Mouse (Mus musculus): ENCODE results near the gene Rsu1. TPM values are rescaled to one million over a fixed set of nuclear protein-coding genes. Genes with fewer than 3 reads are reported as not detected.

The Rsu1 gene
- polyA plus RNA-seq, 1 experiment from 2014 or later: 172 TPM

GRCm38 (mm10) chr2:13129337-13129736 lies 141.9 kb downstream of the Rsu1 start:
- Histone ChIP-seq H3K4me3 (ENCODE audit: low read depth, low read length) (no peak overlapping the region), H3K27me3 (ENCODE audit: control insufficient read depth, insufficient read depth, low read length) (no peaks in the 10 kb centered on the region), H3K9me3 (ENCODE audit: control insufficient read depth, low read depth, low read length) (no peaks in the 10 kb centered on the region), H3K9ac (replicated peaks; ENCODE audit: low read depth, low read length) (no peak overlapping the region), H3K36me3 (ENCODE audit: control insufficient read depth, insufficient read depth, low read length) (no peaks in the 10 kb centered on the region), H3K27ac (ENCODE audit: low read length) (no peak overlapping the region), H3K4me2 (replicated peaks; ENCODE audit: low read depth, low read length) (no peak overlapping the region), H3K4me1 (ENCODE audit: control insufficient read depth, insufficient read depth, low read length) (no peaks in the 10 kb centered on the region)
- WGBS: 63% methylated on average over 10 of the region's 10 CpGs
- ATAC-seq (ENCODE audit: insufficient number of reproducible peaks, insufficient read depth, low FRiP score, low read depth): no peak

GRCm38 (mm10) chr2:13120461-13120860 lies 150.8 kb downstream of the Rsu1 start:
- H3K27ac ChIP-seq (ENCODE audit: low read length): no peak overlapping the region
- no peak overlapping the region for H3K9ac ChIP-seq (replicated peaks; ENCODE audit: low read depth, low read length)
- H3K4me1 ChIP-seq (ENCODE audit: control insufficient read depth, insufficient read depth, low read length): no peaks in the 10 kb centered on the region
- no peaks in the 10 kb centered on the region for H3K27me3 ChIP-seq (ENCODE audit: control insufficient read depth, insufficient read depth, low read length)
- H3K9me3 ChIP-seq (ENCODE audit: control insufficient read depth, low read depth, low read length): no peaks in the 10 kb centered on the region
- 85% methylated on average over 5 of the region's 5 CpGs for WGBS
- no peak for ATAC-seq (ENCODE audit: insufficient number of reproducible peaks, insufficient read depth, low FRiP score, low read depth)
- no peak overlapping the region for H3K4me3 ChIP-seq (ENCODE audit: low read depth, low read length)
- no peaks in the 10 kb centered on the region for H3K36me3 ChIP-seq (ENCODE audit: control insufficient read depth, insufficient read depth, low read length)
- H3K4me2 ChIP-seq (replicated peaks; ENCODE audit: low read depth, low read length): no peak overlapping the region

DNA sequence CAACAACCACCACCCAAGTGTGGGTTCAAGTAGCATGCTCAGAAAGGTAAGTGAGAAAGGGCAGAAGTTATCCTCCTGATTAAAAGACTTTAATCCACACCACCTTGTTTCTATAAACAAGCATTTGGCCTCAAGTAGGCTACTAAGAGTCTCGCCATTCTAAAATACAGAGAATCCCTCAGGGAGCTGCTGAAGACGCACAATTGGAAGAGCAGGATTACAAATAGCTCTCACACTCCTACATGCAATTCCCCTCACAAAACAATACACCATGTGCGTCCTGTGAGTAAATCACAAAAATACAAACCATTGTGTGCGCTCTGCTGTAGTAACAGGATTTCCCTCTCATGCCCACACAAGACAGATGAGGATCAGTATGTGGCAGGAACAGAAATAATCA lies 153.3 kb downstream of the Rsu1 start:
- Histone ChIP-seq H3K27ac (ENCODE audit: low read length) (no peak overlapping the region), H3K4me2 (replicated peaks; ENCODE audit: low read depth, low read length) (no peak overlapping the region), H3K27me3 (ENCODE audit: control insufficient read depth, insufficient read depth, low read length) (no peaks in the 10 kb centered on the region), H3K36me3 (ENCODE audit: control insufficient read depth, insufficient read depth, low read length) (no peaks in the 10 kb centered on the region), H3K9ac (replicated peaks; ENCODE audit: low read depth, low read length) (no peak overlapping the region), H3K9me3 (ENCODE audit: control insufficient read depth, low read depth, low read length) (no peaks in the 10 kb centered on the region), H3K4me1 (ENCODE audit: control insufficient read depth, insufficient read depth, low read length) (no peaks in the 10 kb centered on the region), H3K4me3 (ENCODE audit: low read depth, low read length) (no peak overlapping the region)
- no peak for ATAC-seq (ENCODE audit: insufficient number of reproducible peaks, insufficient read depth, low FRiP score, low read depth)
- 82% methylated on average over 4 of the region's 4 CpGs for WGBS

DNA sequence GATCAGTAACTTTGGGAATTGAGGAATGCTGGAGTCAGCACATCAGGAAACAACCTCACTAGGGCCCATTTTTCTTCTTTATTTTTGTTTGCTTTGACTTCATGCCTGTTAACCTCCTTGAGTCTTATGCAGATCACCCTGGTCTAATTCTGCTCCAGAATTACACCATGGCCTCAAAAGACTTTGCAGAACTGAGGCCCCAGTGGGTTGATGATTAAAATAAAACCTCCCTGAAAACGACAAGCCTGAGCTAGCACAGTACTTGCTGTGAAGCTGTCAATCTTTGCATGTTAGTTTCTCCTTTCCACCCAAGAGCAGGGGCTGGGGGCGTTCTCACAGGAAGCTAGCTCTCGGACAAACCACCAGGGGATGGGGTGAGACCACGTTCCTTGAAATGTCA lies 164.7 kb downstream of the Rsu1 start:
- H3K27me3 ChIP-seq (ENCODE audit: control insufficient read depth, insufficient read depth, low read length): no peaks in the 10 kb centered on the region
- no peak overlapping the region for H3K9ac ChIP-seq (replicated peaks; ENCODE audit: low read depth, low read length)
- no peak overlapping the region for H3K4me2 ChIP-seq (replicated peaks; ENCODE audit: low read depth, low read length)
- no peak overlapping the region for H3K27ac ChIP-seq (ENCODE audit: low read length)
- 15% methylated on average over 4 of the region's 4 CpGs for WGBS
- no peak overlapping the region for H3K4me3 ChIP-seq (ENCODE audit: low read depth, low read length)
- no peaks in the 10 kb centered on the region for H3K36me3 ChIP-seq (ENCODE audit: control insufficient read depth, insufficient read depth, low read length)
- no peaks in the 10 kb centered on the region for H3K4me1 ChIP-seq (ENCODE audit: control insufficient read depth, insufficient read depth, low read length)
- H3K9me3 ChIP-seq (ENCODE audit: control insufficient read depth, low read depth, low read length): no peaks in the 10 kb centered on the region
- ATAC-seq (ENCODE audit: insufficient number of reproducible peaks, insufficient read depth, low FRiP score, low read depth): no peak

DNA sequence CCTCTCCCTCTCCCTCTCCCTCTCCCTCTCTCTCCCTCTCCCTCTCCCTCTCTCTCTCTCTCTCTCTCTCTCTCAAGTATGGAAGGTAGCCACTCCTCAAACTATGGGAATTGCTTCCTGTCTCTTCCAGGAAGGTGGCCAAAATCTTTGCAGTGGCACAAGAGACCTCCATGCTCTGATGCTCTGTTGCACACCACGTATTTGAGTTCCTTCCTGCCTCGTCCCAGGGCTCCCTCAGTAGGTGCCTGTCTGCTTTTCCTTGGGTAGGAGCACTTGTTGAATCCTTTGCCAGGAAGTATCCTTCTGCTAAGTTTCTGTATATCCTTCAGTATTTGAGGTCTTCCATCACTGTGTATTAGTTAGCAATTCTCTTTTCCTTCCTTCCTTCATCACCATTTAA lies 166.8 kb downstream of the Rsu1 start:
- no peaks in the 10 kb centered on the region for H3K4me1 ChIP-seq (ENCODE audit: control insufficient read depth, insufficient read depth, low read length)
- H3K4me3 ChIP-seq (ENCODE audit: low read depth, low read length): no peak overlapping the region
- H3K9me3 ChIP-seq (ENCODE audit: control insufficient read depth, low read depth, low read length): no peaks in the 10 kb centered on the region
- ATAC-seq (ENCODE audit: insufficient number of reproducible peaks, insufficient read depth, low FRiP score, low read depth): no peak
- no peak overlapping the region for H3K4me2 ChIP-seq (replicated peaks; ENCODE audit: low read depth, low read length)
- no peaks in the 10 kb centered on the region for H3K36me3 ChIP-seq (ENCODE audit: control insufficient read depth, insufficient read depth, low read length)
- H3K9ac ChIP-seq (replicated peaks; ENCODE audit: low read depth, low read length): no peak overlapping the region
- WGBS: 51% methylated on average over 2 of the region's 2 CpGs
- no peak overlapping the region for H3K27ac ChIP-seq (ENCODE audit: low read length)
- no peaks in the 10 kb centered on the region for H3K27me3 ChIP-seq (ENCODE audit: control insufficient read depth, insufficient read depth, low read length)

DNA sequence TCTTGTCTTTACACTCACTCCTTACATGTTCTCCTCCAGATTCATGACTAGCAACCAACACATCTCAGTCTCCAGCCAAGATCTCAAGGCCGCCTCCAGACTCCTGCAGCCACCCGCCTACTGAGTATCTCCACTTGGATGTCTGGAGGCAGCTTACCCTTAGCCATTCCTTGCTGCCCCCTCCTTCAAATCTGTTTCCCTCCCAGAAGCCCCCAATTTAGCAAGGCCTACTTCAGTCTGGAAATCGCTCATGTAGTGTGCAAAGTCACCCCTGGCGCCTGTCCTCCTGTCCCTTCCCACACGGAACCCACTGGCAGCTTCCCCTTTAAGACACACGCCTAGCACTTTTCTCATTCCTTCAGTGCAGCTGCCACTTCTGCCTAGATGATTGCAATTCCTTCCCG lies 167.4 kb downstream of the Rsu1 start:
- 65% methylated on average over 7 of the region's 7 CpGs for WGBS
- ATAC-seq (ENCODE audit: insufficient number of reproducible peaks, insufficient read depth, low FRiP score, low read depth): no peak
- H3K9ac ChIP-seq (replicated peaks; ENCODE audit: low read depth, low read length): no peak overlapping the region
- no peaks in the 10 kb centered on the region for H3K4me1 ChIP-seq (ENCODE audit: control insufficient read depth, insufficient read depth, low read length)
- H3K9me3 ChIP-seq (ENCODE audit: control insufficient read depth, low read depth, low read length): no peaks in the 10 kb centered on the region
- H3K27me3 ChIP-seq (ENCODE audit: control insufficient read depth, insufficient read depth, low read length): no peaks in the 10 kb centered on the region
- H3K4me3 ChIP-seq (ENCODE audit: low read depth, low read length): no peak overlapping the region
- no peaks in the 10 kb centered on the region for H3K36me3 ChIP-seq (ENCODE audit: control insufficient read depth, insufficient read depth, low read length)
- no peak overlapping the region for H3K27ac ChIP-seq (ENCODE audit: low read length)
- H3K4me2 ChIP-seq (replicated peaks; ENCODE audit: low read depth, low read length): no peak overlapping the region

- no peaks in the 10 kb centered on the region for H3K27me3 ChIP-seq (ENCODE audit: control insufficient read depth, insufficient read depth, low read length)
- no peak overlapping the region for H3K9ac ChIP-seq (replicated peaks; ENCODE audit: low read depth, low read length)
- ATAC-seq (ENCODE audit: insufficient number of reproducible peaks, insufficient read depth, low FRiP score, low read depth): no peak
- no peaks in the 10 kb centered on the region for H3K4me1 ChIP-seq (ENCODE audit: control insufficient read depth, insufficient read depth, low read length)
- no peak overlapping the region for H3K4me2 ChIP-seq (replicated peaks; ENCODE audit: low read depth, low read length)
- no peaks in the 10 kb centered on the region for H3K9me3 ChIP-seq (ENCODE audit: control insufficient read depth, low read depth, low read length)
- no peak overlapping the region for H3K27ac ChIP-seq (ENCODE audit: low read length)
- 93% methylated on average over 5 of the region's 5 CpGs for WGBS
- H3K36me3 ChIP-seq (ENCODE audit: control insufficient read depth, insufficient read depth, low read length): no peaks in the 10 kb centered on the region
- no peak overlapping the region for H3K4me3 ChIP-seq (ENCODE audit: low read depth, low read length)
Measured at GRCm38 (mm10) chr2:13094045-13094444, 177.2 kb downstream of the Rsu1 start.

DNA sequence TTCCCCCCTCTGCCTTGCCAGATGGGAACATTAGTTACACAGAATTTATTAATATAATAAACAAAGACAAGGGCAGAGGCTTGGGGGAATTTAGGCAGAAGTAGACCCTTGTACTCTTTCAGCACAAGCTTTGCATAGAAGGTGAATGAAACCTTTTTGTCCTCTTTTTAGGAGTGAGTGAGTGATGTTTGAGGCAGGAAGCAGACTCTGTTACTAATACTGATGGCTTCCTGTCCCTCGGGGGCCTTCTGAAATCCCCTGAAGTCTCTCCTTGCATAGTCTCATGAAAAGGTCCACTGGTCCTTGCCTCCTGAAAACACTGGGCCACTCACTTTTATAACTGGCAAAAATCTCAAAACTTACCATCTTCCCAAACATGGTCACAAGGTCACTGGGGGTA lies 177.6 kb downstream of the Rsu1 start:
- no peak overlapping the region for H3K27ac ChIP-seq (ENCODE audit: low read length)
- no peaks in the 10 kb centered on the region for H3K9me3 ChIP-seq (ENCODE audit: control insufficient read depth, low read depth, low read length)
- WGBS: 64% methylated on average over 1 of the region's 1 CpGs
- H3K36me3 ChIP-seq (ENCODE audit: control insufficient read depth, insufficient read depth, low read length): no peaks in the 10 kb centered on the region
- H3K9ac ChIP-seq (replicated peaks; ENCODE audit: low read depth, low read length): no peak overlapping the region
- no peak overlapping the region for H3K4me3 ChIP-seq (ENCODE audit: low read depth, low read length)
- no peak for ATAC-seq (ENCODE audit: insufficient number of reproducible peaks, insufficient read depth, low FRiP score, low read depth)
- H3K4me1 ChIP-seq (ENCODE audit: control insufficient read depth, insufficient read depth, low read length): no peaks in the 10 kb centered on the region
- no peak overlapping the region for H3K4me2 ChIP-seq (replicated peaks; ENCODE audit: low read depth, low read length)
- H3K27me3 ChIP-seq (ENCODE audit: control insufficient read depth, insufficient read depth, low read length): no peaks in the 10 kb centered on the region

GRCm38 (mm10) chr2:13091399-13092015 lies 179.7 kb downstream of the Rsu1 start:
- no peaks in the 10 kb centered on the region for H3K9me3 ChIP-seq (ENCODE audit: control insufficient read depth, low read depth, low read length)
- no peaks in the 10 kb centered on the region for H3K4me1 ChIP-seq (ENCODE audit: control insufficient read depth, insufficient read depth, low read length)
- no peak overlapping the region for H3K4me3 ChIP-seq (ENCODE audit: low read depth, low read length)
- H3K27me3 ChIP-seq (ENCODE audit: control insufficient read depth, insufficient read depth, low read length): no peaks in the 10 kb centered on the region
- H3K36me3 ChIP-seq (ENCODE audit: control insufficient read depth, insufficient read depth, low read length): no peaks in the 10 kb centered on the region
- ATAC-seq (ENCODE audit: insufficient number of reproducible peaks, insufficient read depth, low FRiP score, low read depth): no peak
- WGBS: 58% methylated on average over 5 of the region's 5 CpGs
- H3K9ac ChIP-seq (replicated peaks; ENCODE audit: low read depth, low read length): no peak overlapping the region
- H3K27ac ChIP-seq (ENCODE audit: low read length): no peak overlapping the region
- no peak overlapping the region for H3K4me2 ChIP-seq (replicated peaks; ENCODE audit: low read depth, low read length)
